Mouse (Mus musculus): ENCODE measurements around the gene Bhlhb9. TPM values are rescaled to one million over a fixed set of nuclear protein-coding genes. Genes with fewer than 3 reads are reported as not detected.

Gene Bhlhb9
- total and polyA plus RNA-seq, 3 experiments = 13.8 to 29.3 (median 24.7) TPM

- dilution Hi-C loops (cut with MboI; ENCODE audit: extremely low pct_ligation_motif_present, extremely low pct_unique_long_range_greater_than_20kb, low sequenced_read_pairs) (no loop called here), in situ Hi-C loops (cut with MboI; ENCODE audit: low pct_ligation_motif_present, low pct_unique_long_range_greater_than_20kb, low sequenced_read_pairs) (no loop called here)
- Histone ChIP-seq H3K9me3 (replicated peaks; ENCODE audit: low read length) (no peaks in the 10 kb centered on the region), H3K36me3 (replicated peaks in 1 of 2; ENCODE audit: control insufficient read depth in 1 of 2, insufficient read depth in 1 of 2, low read length in 1 of 2) (peaks cover 2 to 13% of the 10 kb centered on the region in 2 experiments), H3K9ac (ENCODE audit: insufficient read depth, low read depth) (no peak overlapping the region), H3K79me2 (replicated peaks; ENCODE audit: control insufficient read depth, extremely low read depth, insufficient read depth, poor library complexity, severe bottlenecking) (no peaks in the 10 kb centered on the region), H3K4me3 (replicated peaks in 1 of 3; ENCODE audit: low read depth in 2 of 3, low read length in 2 of 3, poor library complexity in 1 of 3) (no peak overlapping the region), H3K27ac (ENCODE audit: insufficient read depth, low read depth) (no peak overlapping the region), H3K4me1 (ENCODE audit: control insufficient read depth in 1 of 2, insufficient read depth in 2 of 2) (no peaks in the 10 kb centered on the region), H3K4me2 (ENCODE audit: insufficient read depth, low read depth, poor library complexity, severe bottlenecking) (no peak overlapping the region), H3K27me3 (replicated peaks) (no peaks in the 10 kb centered on the region)
- TF ChIP-seq CHD2 (IDR thresholded peaks at IDR 0.05; ENCODE audit: low read length) = no peak
- no peak for TF ChIP-seq IRF4 (IDR thresholded peaks at IDR 0.05; ENCODE audit: low read depth, low read length)
- no peak for DNase-seq (ENCODE audit: extremely low read depth)
These were observed 29.3 kb upstream of the Bhlhb9 start for GRCm38 (mm10) chrX:135768043-135768548.

- no peak overlapping the region for H3K9ac ChIP-seq (ENCODE audit: insufficient read depth, low read depth)
- H3K27me3 ChIP-seq (replicated peaks) = no peaks in the 10 kb centered on the region
- H3K79me2 ChIP-seq (replicated peaks; ENCODE audit: control insufficient read depth, extremely low read depth, insufficient read depth, poor library complexity, severe bottlenecking) = no peaks in the 10 kb centered on the region
- no peak for TF ChIP-seq SMC3 (IDR thresholded peaks at IDR 0.05; ENCODE audit: low read depth, low read length)
- TF ChIP-seq MAFK (IDR thresholded peaks at IDR 0.05; ENCODE audit: insufficient replicate concordance, low read length) = no peak
- no peak for TF ChIP-seq ZKSCAN1 (IDR thresholded peaks at IDR 0.05; ENCODE audit: borderline replicate concordance, low read depth, low read length)
- TF ChIP-seq MXI1 (IDR thresholded peaks at IDR 0.05; ENCODE audit: low read depth, low read length) = no peak
- TF ChIP-seq CTCF (conservative IDR thresholded peaks at IDR 0.05 in 1 of 2, IDR thresholded peaks at IDR 0.05 in 1 of 2; ENCODE audit: low read depth in 2 of 2, low read length in 2 of 2) = no peak
- TF ChIP-seq NRF1 (IDR thresholded peaks at IDR 0.05; ENCODE audit: low read depth, low read length) = no peak
- TF ChIP-seq RCOR1 (conservative IDR thresholded peaks at IDR 0.05; ENCODE audit: low read depth, low read length) = no peak
- no peak for TF ChIP-seq MAX (IDR thresholded peaks at IDR 0.05; ENCODE audit: low read length)
- no peak for TF ChIP-seq CHD2 (IDR thresholded peaks at IDR 0.05; ENCODE audit: low read length)
- TF ChIP-seq GABPA (IDR thresholded peaks at IDR 0.05; ENCODE audit: insufficient replicate concordance, low read depth, low read length) = no peak
- no peak for TF ChIP-seq SIN3A (IDR thresholded peaks at IDR 0.05; ENCODE audit: low read length)
- TF ChIP-seq IRF4 (IDR thresholded peaks at IDR 0.05; ENCODE audit: low read depth, low read length) = no peak
- no peak for TF ChIP-seq POLR2AphosphoS2 (IDR thresholded peaks at IDR 0.05; ENCODE audit: low read depth, low read length)
- no peak for TF ChIP-seq POLR2A (IDR thresholded peaks at IDR 0.05; ENCODE audit: low read depth, low read length)
- no peak for TF ChIP-seq MEF2A (IDR thresholded peaks at IDR 0.05; ENCODE audit: borderline replicate concordance, low read depth, low read length)
- TF ChIP-seq TBP (conservative IDR thresholded peaks at IDR 0.05; ENCODE audit: low read depth, low read length) = no peak
- TF ChIP-seq ETS1 (conservative IDR thresholded peaks at IDR 0.05; ENCODE audit: low read depth, low read length) = no peak
- TF ChIP-seq UBTF (IDR thresholded peaks at IDR 0.05; ENCODE audit: low read depth, low read length) = no peak
- TF ChIP-seq ZNF384 (IDR thresholded peaks at IDR 0.05; ENCODE audit: low read depth, low read length) = no peak
- H3K27ac ChIP-seq (ENCODE audit: insufficient read depth, low read depth) = no peak overlapping the region
- H3K9me3 ChIP-seq (replicated peaks; ENCODE audit: low read length) = no peaks in the 10 kb centered on the region
- in situ Hi-C loops (cut with MboI; ENCODE audit: low pct_ligation_motif_present, low pct_unique_long_range_greater_than_20kb, low sequenced_read_pairs) (no loop called here), dilution Hi-C loops (cut with MboI; ENCODE audit: extremely low pct_ligation_motif_present, extremely low pct_unique_long_range_greater_than_20kb, low sequenced_read_pairs) (no loop called here)
- no peak overlapping the region for H3K4me3 ChIP-seq (replicated peaks in 1 of 3; ENCODE audit: low read depth in 2 of 3, low read length in 2 of 3, poor library complexity in 1 of 3)
- peaks cover 0 to 10% of the 10 kb centered on the region in 2 experiments for H3K36me3 ChIP-seq (replicated peaks in 1 of 2; ENCODE audit: control insufficient read depth in 1 of 2, insufficient read depth in 1 of 2, low read length in 1 of 2)
- no peaks in the 10 kb centered on the region for H3K4me1 ChIP-seq (ENCODE audit: control insufficient read depth in 1 of 2, insufficient read depth in 2 of 2)
- DNase-seq (ENCODE audit: extremely low read depth) = no peak
- H3K4me2 ChIP-seq (ENCODE audit: insufficient read depth, low read depth, poor library complexity, severe bottlenecking) = no peak overlapping the region
These were observed 28.8 kb upstream of the Bhlhb9 start for GRCm38 (mm10) chrX:135768565-135768964.

All from CH12.LX (cell line).